Mouse (Mus musculus): ENCODE measurements at regions not wholly inside any gene's neighbourhood (a gene's known extent, or its start where the extent isn't known, plus 50 kb on each side); places are given as distances from the start of the nearest gene placed in this dataset.

GRCm38 (mm10) chr3:17360253-17360652 lies 588.0 kb upstream of the Cypt12 start:
- no peaks in the 10 kb centered on the region for H3K9me3 ChIP-seq (ENCODE audit: low read length)
- H3K4me2 ChIP-seq (replicated peaks; ENCODE audit: low read depth, low read length) = no peak overlapping the region
- H3K4me3 ChIP-seq (ENCODE audit: low read depth, low read length) = no peak overlapping the region
- WGBS = 93% methylated on average over 3 of the region's 3 CpGs
- DNase-seq (ENCODE audit: low spot score) (no peak), ATAC-seq (no peak)
- H3K27me3 ChIP-seq (replicated peaks; ENCODE audit: insufficient read depth, low read length) = no peaks in the 10 kb centered on the region
- no peak overlapping the region for H3K9ac ChIP-seq (replicated peaks; ENCODE audit: low read depth)
- H3K27ac ChIP-seq (ENCODE audit: low read length) = no peak overlapping the region
- no peaks in the 10 kb centered on the region for H3K4me1 ChIP-seq (ENCODE audit: insufficient read depth, low read depth, low read length)
- H3K36me3 ChIP-seq (ENCODE audit: insufficient read depth, low read length) = no peaks in the 10 kb centered on the region
- TF ChIP-seq EP300 (IDR thresholded peaks at IDR 0.05) (no peak), CTCF (IDR thresholded peaks at IDR 0.05) (no peak)
